Mouse (Mus musculus): ENCODE results near the gene Chtf18.

DNA sequence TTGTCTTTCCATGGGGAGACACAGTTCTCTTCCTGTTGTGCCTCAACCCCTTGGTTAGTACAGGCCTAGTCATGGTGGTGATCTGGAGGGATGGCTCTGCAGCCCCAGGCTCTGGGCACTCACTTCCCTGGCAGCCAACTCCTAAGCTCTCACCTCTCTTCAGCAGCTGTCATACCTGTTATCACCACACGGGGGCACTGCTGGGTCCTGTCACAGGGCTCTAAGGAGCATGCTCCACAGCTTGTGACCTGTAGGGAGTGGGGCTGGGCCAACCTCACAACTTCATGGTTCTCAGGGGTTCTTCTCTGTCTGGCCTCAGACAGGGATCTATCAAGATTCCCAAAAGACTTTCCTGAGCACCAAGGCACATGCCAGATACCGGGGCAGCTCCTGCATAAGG is 4.9 kb upstream of the Chtf18 start:
- TF ChIP-seq USF1 (IDR thresholded peaks at IDR 0.05; ENCODE audit: low read depth) (no peak), E2F4 (IDR thresholded peaks at IDR 0.05; ENCODE audit: insufficient read depth) (no peak), MYOD1 (IDR thresholded peaks at IDR 0.05; ENCODE audit: control insufficient read depth in 1 of 3, insufficient read length in 2 of 3, low read depth in 2 of 3) (peak in 1 of 3 experiments; percentile 35), MAX (IDR thresholded peaks at IDR 0.05; ENCODE audit: low read depth) (no peak), POLR2A (IDR thresholded peaks at IDR 0.05; ENCODE audit: insufficient read length, low read depth) (no peak), POLR2AphosphoS2 (IDR thresholded peaks at IDR 0.05; ENCODE audit: insufficient read length, low read depth) (no peak), MYOG (IDR thresholded peaks at IDR 0.05; ENCODE audit: control insufficient read depth in 1 of 3, insufficient read depth in 1 of 3, insufficient read length in 2 of 3, low read depth in 2 of 3) (peak in 1 of 3 experiments; percentile 54), CEBPB (IDR thresholded peaks at IDR 0.05; ENCODE audit: insufficient read depth, poor library complexity, severe bottlenecking) (no peak), TCF3 (IDR thresholded peaks at IDR 0.05; ENCODE audit: insufficient read length, low read depth) (no peak), SRF (IDR thresholded peaks at IDR 0.05; ENCODE audit: control insufficient read depth, insufficient read length, low read depth) (no peak), TCF12 (IDR thresholded peaks at IDR 0.05; ENCODE audit: insufficient read depth, poor library complexity, severe bottlenecking) (no peak), REST (IDR thresholded peaks at IDR 0.05; ENCODE audit: insufficient read depth, insufficient read length) (no peak)

Data from myocyte (in vitro differentiated cells).